Mouse (Mus musculus): Measurements from ENCODE around the gene Fnip1. TPM values are rescaled to one million over a fixed set of nuclear protein-coding genes. Genes with fewer than 3 reads are reported as not detected.
"Not testable (repeated sequence)": the region's sequence is repeated elsewhere in the genome, so short reads cannot be mapped to it uniquely, and the experiment has no call there.

Fnip1 gene
- 10.2 and 10.4 TPM in 2 replicates for polyA plus RNA-seq (2014; fragmentation: Nextera tagmentation; extraction: Ambion mirVana)

GRCm38 (mm10) chr11:54437823-54438337, at the start of gene Fnip1:
Gene Fnip1 (plus strand): TSS chr11:54438199.
- WGBS, result under 1% methylated on average over 47 of the region's 47 CpGs
- peak within 1 kb of the TSS; percentile 89 for H3K9ac ChIP-seq (ENCODE audit: low read depth, low read length)
- H3K27me3 ChIP-seq (replicated peaks; ENCODE audit: control insufficient read depth, insufficient read depth, low read length), result no peaks in the 10 kb centered on the region
- H3K9me3 ChIP-seq (ENCODE audit: control insufficient read depth, low read length), result no peaks in the 10 kb centered on the region
- peak within 1 kb of the TSS; percentile 83 for H3K4me2 ChIP-seq
- H3K4me1 ChIP-seq (replicated peaks; ENCODE audit: control insufficient read depth, insufficient read depth, low read length), result peaks cover 11% of the 10 kb centered on the region; the same call in 1 of the 2 replicates
- H3K27ac ChIP-seq (ENCODE audit: low read depth, low read length), result peak within 1 kb of the TSS; percentile 78
- ATAC-seq (replicated peaks; ENCODE audit: low FRiP score) (peak; percentile 95), DNase-seq (ENCODE audit: low spot score) (peak; percentile 97)
- H3K36me3 ChIP-seq (ENCODE audit: control insufficient read depth, insufficient read depth, low read length), result no peaks in the 10 kb centered on the region
- H3K4me3 ChIP-seq (ENCODE audit: low read depth, low read length), result peak within 1 kb of the TSS; percentile 89

GRCm38 (mm10) chr11:54390386-54390785, 47.6 kb upstream of the Fnip1 start:
- DNase-seq (ENCODE audit: low spot score) (no peak), ATAC-seq (replicated peaks; ENCODE audit: low FRiP score) (no peak)
- Histone ChIP-seq H3K36me3 (ENCODE audit: control insufficient read depth, insufficient read depth, low read length) (no peaks in the 10 kb centered on the region), H3K9me3 (ENCODE audit: control insufficient read depth, low read length) (no peaks in the 10 kb centered on the region), H3K4me3 (ENCODE audit: low read depth, low read length) (no peak overlapping the region), H3K9ac (ENCODE audit: low read depth, low read length) (no peak overlapping the region), H3K4me2 (no peak overlapping the region), H3K27ac (ENCODE audit: low read depth, low read length) (no peak overlapping the region), H3K27me3 (replicated peaks; ENCODE audit: control insufficient read depth, insufficient read depth, low read length) (no peaks in the 10 kb centered on the region), H3K4me1 (replicated peaks; ENCODE audit: control insufficient read depth, insufficient read depth, low read length) (no peaks in the 10 kb centered on the region)
- 46% methylated on average over 8 of the region's 8 CpGs for WGBS

- no peaks in the 10 kb centered on the region for H3K9me3 ChIP-seq (ENCODE audit: control insufficient read depth, low read length)
Measured at GRCm38 (mm10) chr11:54391326-54391725, 46.7 kb upstream of the Fnip1 start.

DNA sequence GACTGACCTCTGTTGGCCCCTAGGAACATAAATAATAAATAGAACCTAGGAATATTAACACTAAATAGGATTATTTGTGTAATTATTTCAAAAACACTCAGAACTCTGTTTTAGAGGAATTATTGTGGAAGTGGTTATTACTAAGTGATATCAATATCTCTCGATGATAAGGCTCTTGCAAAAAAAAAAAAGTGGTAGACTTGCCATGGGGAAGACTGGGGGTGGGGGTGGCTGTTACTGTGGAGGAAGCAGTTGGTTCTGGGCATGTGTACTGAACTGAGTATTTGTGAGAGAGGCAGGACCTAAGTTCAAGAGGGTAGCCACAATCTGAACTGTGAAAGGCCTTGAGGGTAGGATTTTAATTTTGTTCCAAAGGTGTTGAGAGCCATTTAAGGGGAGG, 41.3 kb upstream of the Fnip1 start:
- DNase-seq (ENCODE audit: low spot score), result no peak
- H3K27me3 ChIP-seq (replicated peaks; ENCODE audit: control insufficient read depth, insufficient read depth, low read length), result no peaks in the 10 kb centered on the region
- no peak for ATAC-seq (replicated peaks; ENCODE audit: low FRiP score)
- no peak overlapping the region for H3K4me2 ChIP-seq
- 60% methylated on average over 1 of the region's 1 CpGs for WGBS
- no peaks in the 10 kb centered on the region for H3K4me1 ChIP-seq (replicated peaks; ENCODE audit: control insufficient read depth, insufficient read depth, low read length)
- no peaks in the 10 kb centered on the region for H3K36me3 ChIP-seq (ENCODE audit: control insufficient read depth, insufficient read depth, low read length)
- no peak overlapping the region for H3K27ac ChIP-seq (ENCODE audit: low read depth, low read length)
- H3K4me3 ChIP-seq (ENCODE audit: low read depth, low read length), result no peak overlapping the region
- H3K9me3 ChIP-seq (ENCODE audit: control insufficient read depth, low read length), result no peaks in the 10 kb centered on the region
- no peak overlapping the region for H3K9ac ChIP-seq (ENCODE audit: low read depth, low read length)

More at GRCm38 (mm10) chr11:54391326-54391725, 46.7 kb upstream of the Fnip1 start:
- no peak overlapping the region for H3K4me3 ChIP-seq (ENCODE audit: low read depth, low read length)
- WGBS, result 79% methylated on average over 4 of the region's 4 CpGs
- no peak overlapping the region for H3K27ac ChIP-seq (ENCODE audit: low read depth, low read length)
- H3K36me3 ChIP-seq (ENCODE audit: control insufficient read depth, insufficient read depth, low read length), result no peaks in the 10 kb centered on the region
- no peak for DNase-seq (ENCODE audit: low spot score)
- ATAC-seq (replicated peaks; ENCODE audit: low FRiP score), result no peak
- no peak overlapping the region for H3K4me2 ChIP-seq
- no peaks in the 10 kb centered on the region for H3K4me1 ChIP-seq (replicated peaks; ENCODE audit: control insufficient read depth, insufficient read depth, low read length)
- H3K9ac ChIP-seq (ENCODE audit: low read depth, low read length), result no peak overlapping the region
- H3K27me3 ChIP-seq (replicated peaks; ENCODE audit: control insufficient read depth, insufficient read depth, low read length), result no peaks in the 10 kb centered on the region

DNA sequence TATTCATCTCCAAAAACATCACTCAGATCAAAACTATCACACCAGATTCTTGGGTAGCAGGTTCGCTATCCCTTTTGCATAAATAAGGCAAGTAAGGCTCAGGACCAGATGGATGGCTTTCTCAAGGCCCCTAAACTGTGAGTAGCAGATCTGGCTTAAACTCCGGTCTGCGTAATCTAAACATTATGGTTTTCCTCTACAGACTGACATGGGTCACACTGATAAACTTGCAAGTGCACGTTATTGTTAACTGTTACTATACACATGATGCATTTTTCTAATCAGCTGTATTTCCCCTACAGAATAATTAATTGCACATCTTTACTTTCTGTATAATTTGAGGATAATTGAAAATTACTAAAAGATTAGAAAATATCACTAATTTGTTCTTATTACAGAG, 39.9 kb upstream of the Fnip1 start:
- H3K9ac ChIP-seq (ENCODE audit: low read depth, low read length), result no peak overlapping the region
- H3K9me3 ChIP-seq (ENCODE audit: control insufficient read depth, low read length), result no peaks in the 10 kb centered on the region
- no peak overlapping the region for H3K4me2 ChIP-seq
- no peaks in the 10 kb centered on the region for H3K27me3 ChIP-seq (replicated peaks; ENCODE audit: control insufficient read depth, insufficient read depth, low read length)
- no peak overlapping the region for H3K27ac ChIP-seq (ENCODE audit: low read depth, low read length)
- no peaks in the 10 kb centered on the region for H3K36me3 ChIP-seq (ENCODE audit: control insufficient read depth, insufficient read depth, low read length)
- no peak for DNase-seq (ENCODE audit: low spot score)
- no peak for ATAC-seq (replicated peaks; ENCODE audit: low FRiP score)
- H3K4me1 ChIP-seq (replicated peaks; ENCODE audit: control insufficient read depth, insufficient read depth, low read length), result no peaks in the 10 kb centered on the region
- WGBS, result 51% methylated on average over 4 of the region's 4 CpGs
- H3K4me3 ChIP-seq (ENCODE audit: low read depth, low read length), result no peak overlapping the region

- H3K4me2 ChIP-seq; DNase-seq (ENCODE audit: low spot score); H3K27ac ChIP-seq (ENCODE audit: low read depth, low read length); H3K36me3 ChIP-seq (ENCODE audit: control insufficient read depth, insufficient read depth, low read length); H3K9me3 ChIP-seq (ENCODE audit: control insufficient read depth, low read length); H3K9ac ChIP-seq (ENCODE audit: low read depth, low read length); H3K4me3 ChIP-seq (ENCODE audit: low read depth, low read length); H3K27me3 ChIP-seq (replicated peaks; ENCODE audit: control insufficient read depth, insufficient read depth, low read length); ATAC-seq (replicated peaks; ENCODE audit: low FRiP score); H3K4me1 ChIP-seq (replicated peaks; ENCODE audit: control insufficient read depth, insufficient read depth, low read length): not testable (repeated sequence)
- WGBS, result 93% methylated on average over 20 of the region's 20 CpGs
Measured at GRCm38 (mm10) chr11:54400803-54401202, 37.2 kb upstream of the Fnip1 start.

DNA sequence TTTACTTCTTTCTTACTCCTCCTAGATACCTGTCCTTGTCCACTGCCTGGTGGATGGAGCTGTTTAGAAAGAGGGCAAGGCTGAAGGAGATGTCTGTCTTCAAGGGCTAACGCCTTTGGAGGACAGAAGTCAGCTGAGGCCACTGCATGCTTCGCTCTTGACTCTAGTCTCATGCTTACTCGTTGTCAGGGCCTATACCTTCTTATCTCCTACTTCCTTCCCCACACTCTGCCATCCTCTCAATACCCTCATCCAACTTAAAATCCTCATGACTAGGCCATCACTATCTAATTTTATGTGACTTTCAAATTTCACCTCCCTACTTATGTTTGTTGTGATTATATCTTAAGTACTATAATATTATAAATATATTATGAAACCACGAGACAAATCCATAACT, 33.1 kb upstream of the Fnip1 start:
- Histone ChIP-seq H3K4me3 (ENCODE audit: low read depth, low read length) (no peak overlapping the region), H3K27me3 (replicated peaks; ENCODE audit: control insufficient read depth, insufficient read depth, low read length) (no peaks in the 10 kb centered on the region), H3K36me3 (ENCODE audit: control insufficient read depth, insufficient read depth, low read length) (no peaks in the 10 kb centered on the region), H3K9me3 (ENCODE audit: control insufficient read depth, low read length) (no peaks in the 10 kb centered on the region), H3K4me1 (replicated peaks; ENCODE audit: control insufficient read depth, insufficient read depth, low read length) (no peaks in the 10 kb centered on the region), H3K27ac (ENCODE audit: low read depth, low read length) (no peak overlapping the region), H3K9ac (ENCODE audit: low read depth, low read length) (no peak overlapping the region), H3K4me2 (no peak overlapping the region)
- WGBS, result 63% methylated on average over 4 of the region's 4 CpGs
- ATAC-seq (replicated peaks; ENCODE audit: low FRiP score) (no peak), DNase-seq (ENCODE audit: low spot score) (no peak)

DNA sequence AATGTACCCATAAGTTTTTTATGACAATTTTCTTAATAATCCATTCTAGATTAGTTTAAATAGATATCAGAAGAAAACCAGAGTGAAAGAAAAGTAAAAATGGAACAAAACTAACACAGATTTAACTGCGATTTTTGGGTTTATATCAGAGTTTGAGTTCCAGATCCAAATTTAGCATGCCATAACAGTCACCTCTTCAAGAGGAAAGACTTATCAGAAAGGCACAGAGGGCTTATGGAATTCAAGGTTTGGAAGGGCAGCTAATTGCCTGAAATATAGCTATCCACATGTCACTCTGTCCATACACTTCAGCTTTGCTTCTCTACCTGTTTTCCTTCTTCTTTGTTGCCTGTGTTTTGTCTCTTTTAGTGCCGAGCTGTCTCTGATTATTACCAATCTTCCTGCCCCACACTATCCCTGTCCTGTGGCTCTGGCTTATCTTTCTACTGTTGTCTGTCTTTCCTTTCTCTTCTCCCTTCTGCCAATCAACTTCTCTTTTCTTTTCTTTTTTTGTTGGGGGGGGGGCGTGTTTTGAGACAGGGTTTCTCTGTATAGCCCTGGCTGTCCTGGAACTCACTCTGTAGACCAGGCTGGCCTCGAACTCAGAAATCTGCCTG, 31.0 kb upstream of the Fnip1 start:
- Histone ChIP-seq H3K9ac (ENCODE audit: low read depth, low read length) (no peak overlapping the region), H3K9me3 (ENCODE audit: control insufficient read depth, low read length) (no peaks in the 10 kb centered on the region), H3K4me2 (no peak overlapping the region), H3K4me3 (ENCODE audit: low read depth, low read length) (no peak overlapping the region), H3K4me1 (replicated peaks; ENCODE audit: control insufficient read depth, insufficient read depth, low read length) (no peaks in the 10 kb centered on the region), H3K36me3 (ENCODE audit: control insufficient read depth, insufficient read depth, low read length) (no peaks in the 10 kb centered on the region), H3K27ac (ENCODE audit: low read depth, low read length) (no peak overlapping the region), H3K27me3 (replicated peaks; ENCODE audit: control insufficient read depth, insufficient read depth, low read length) (no peaks in the 10 kb centered on the region)
- no peak for ATAC-seq (replicated peaks; ENCODE audit: low FRiP score)
- DNase-seq (ENCODE audit: low spot score), result no peak
- WGBS, result 53% methylated on average over 4 of the region's 4 CpGs

DNA sequence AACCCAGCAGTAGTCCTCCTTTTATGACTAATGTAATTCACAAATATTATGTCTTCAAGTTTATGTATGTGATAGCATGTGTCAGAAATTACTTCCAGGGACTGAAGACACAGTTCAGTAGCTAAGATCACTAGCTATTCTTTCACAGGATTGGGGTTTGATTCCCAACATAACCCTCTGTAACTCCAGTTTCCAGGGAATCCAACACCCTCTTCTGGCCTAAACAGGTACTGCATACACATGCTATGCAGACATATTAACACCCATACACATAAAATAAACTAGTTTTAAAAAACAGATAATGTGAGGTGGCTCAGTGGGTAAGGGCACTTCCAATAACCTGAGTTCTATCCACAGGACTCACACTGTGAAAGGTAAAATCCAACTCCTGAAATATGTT, 27.4 kb upstream of the Fnip1 start:
- H3K4me2 ChIP-seq, result no peak overlapping the region
- H3K4me1 ChIP-seq (replicated peaks; ENCODE audit: control insufficient read depth, insufficient read depth, low read length), result peaks cover 9% of the 10 kb centered on the region
- no peak overlapping the region for H3K27ac ChIP-seq (ENCODE audit: low read depth, low read length)
- no peaks in the 10 kb centered on the region for H3K9me3 ChIP-seq (ENCODE audit: control insufficient read depth, low read length)
- DNase-seq (ENCODE audit: low spot score), result no peak
- no peak overlapping the region for H3K4me3 ChIP-seq (ENCODE audit: low read depth, low read length)
- H3K9ac ChIP-seq (ENCODE audit: low read depth, low read length), result no peak overlapping the region
- no peaks in the 10 kb centered on the region for H3K27me3 ChIP-seq (replicated peaks; ENCODE audit: control insufficient read depth, insufficient read depth, low read length)
- H3K36me3 ChIP-seq (ENCODE audit: control insufficient read depth, insufficient read depth, low read length), result no peaks in the 10 kb centered on the region
- no peak for ATAC-seq (replicated peaks; ENCODE audit: low FRiP score)

Data from liver, embryonic 11.5 days (tissue).